Mouse (Mus musculus): ENCODE data around the gene Slc38a8.

Slc38a8 gene

DNA sequence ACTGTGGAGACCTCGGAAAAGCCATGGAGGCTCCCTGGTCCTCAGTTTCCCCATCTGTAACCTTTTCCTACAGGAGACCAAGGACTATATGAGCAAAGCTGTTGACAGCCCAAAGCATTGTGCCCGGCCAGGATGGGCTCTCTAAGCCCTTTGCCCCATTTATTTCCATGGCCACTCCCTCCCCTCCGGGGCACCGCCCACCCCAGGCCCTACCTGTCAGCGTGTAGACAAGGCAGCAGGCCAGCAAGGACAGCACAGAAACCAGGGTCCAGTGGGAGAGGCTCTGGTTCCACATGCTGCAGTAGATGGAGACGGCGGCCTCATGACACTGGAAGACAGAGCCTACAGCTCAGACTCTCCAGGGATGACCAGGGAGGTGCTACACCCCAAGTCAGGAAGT is 14.4 kb downstream of the Slc38a8 start:
- in situ Hi-C loops (cut with MboI, MseI), result no loop called here

DNA sequence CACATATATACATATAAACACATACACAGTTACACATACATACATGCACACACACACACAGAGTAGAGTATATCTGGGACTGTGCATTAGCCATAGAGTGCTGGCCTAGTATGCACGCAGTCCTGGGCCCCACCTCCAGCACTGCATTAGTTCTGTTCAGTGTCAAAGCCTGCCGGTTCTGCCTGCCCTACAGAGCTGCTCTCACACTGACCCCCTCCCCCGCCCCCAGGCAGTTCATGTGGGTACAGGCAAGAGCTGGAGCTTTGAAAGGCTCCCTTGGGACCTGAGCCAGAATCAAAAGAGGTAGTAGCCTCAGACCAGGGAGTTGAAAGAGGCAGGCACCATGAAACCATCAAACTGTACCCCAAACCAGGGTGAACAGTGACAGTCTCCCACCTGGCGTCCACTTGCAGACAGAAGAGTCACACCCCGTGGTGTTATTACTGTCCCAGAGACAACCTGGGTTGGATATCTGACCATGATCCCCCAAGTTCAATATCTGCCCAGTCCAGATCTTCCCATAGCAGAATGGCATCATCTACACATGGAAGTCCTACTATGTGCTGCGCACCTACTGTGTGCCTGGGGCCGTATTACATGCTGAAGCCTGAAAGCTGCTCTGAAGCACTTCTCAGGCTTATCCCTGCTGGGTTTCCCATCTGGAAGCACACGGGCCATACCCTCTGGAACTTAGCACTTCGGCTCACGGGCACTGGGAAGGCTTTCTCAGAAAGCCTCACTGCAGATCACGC is 17.2 kb downstream of the Slc38a8 start:
- in situ Hi-C loops (cut with MboI, MseI), result no loop called here

DNA sequence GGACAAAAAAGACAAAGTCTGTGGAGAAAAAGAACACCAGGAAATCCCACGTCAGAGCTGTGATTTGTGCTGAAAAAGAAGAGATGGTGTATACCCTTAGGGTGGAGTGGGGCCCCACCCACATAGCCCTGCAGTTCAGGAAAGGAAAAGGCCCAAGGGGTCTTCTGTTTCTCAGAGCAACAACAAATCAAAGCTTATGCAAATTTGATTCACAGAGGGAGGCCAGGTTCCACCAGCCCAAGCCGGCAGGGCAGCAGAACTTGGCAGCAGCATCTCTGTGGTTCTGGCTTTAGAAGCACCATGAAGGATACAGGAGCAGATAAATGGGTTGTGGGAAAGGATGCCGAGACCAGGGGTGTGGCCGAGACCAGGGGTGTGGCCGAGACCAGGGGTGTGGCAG is 22.8 kb downstream of the Slc38a8 start:
- in situ Hi-C loops (cut with MboI, MseI), result loop anchor here in 1 of 2 experiments (10.0 kb wide), 1 partner anchor 1054 kb away; no protein-coding TSS in a partner anchor

DNA sequence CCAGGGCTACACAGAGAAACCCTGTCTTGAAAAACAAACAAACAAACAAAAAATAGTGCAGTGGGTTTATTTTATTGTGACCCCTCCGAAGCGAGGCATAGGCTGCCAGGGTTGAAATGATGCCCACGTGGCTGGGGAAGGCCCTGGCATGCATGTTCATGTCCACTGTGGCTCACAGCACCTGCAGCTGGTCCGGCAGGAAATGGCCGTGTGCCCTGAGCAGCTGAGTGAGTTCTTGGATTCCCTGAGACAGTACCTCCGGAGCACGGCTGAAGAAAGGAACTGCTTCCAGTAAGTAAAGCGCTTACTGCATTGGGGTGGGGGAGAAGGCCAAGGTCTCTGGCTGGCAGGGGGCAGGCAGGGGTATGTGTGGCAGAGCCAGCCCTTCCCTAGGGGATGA is 33.4 kb downstream of the Slc38a8 start:
- in situ Hi-C loops (cut with MboI, MseI), result no loop called here

DNA sequence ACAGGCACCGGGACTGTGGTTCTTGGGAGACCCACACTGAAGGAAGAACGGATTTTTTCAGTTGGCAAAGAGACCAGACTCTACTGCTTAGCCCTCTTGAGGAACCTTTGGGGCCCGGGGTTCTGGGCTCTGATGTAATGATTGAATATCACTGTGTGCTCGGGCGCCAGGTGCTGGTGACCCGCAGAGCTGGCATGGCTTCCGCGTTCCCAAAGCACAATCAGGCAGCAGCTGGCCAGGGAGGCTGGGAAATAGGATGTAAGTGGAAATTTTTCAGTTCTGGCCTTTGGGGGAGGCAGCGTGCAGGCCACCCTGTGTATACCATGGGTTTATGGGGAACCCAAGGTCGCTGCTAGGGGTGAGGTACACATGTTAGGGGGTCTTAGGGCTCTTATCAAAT is 34.7 kb downstream of the Slc38a8 start:
- in situ Hi-C loops (cut with MboI, MseI), result no loop called here

DNA sequence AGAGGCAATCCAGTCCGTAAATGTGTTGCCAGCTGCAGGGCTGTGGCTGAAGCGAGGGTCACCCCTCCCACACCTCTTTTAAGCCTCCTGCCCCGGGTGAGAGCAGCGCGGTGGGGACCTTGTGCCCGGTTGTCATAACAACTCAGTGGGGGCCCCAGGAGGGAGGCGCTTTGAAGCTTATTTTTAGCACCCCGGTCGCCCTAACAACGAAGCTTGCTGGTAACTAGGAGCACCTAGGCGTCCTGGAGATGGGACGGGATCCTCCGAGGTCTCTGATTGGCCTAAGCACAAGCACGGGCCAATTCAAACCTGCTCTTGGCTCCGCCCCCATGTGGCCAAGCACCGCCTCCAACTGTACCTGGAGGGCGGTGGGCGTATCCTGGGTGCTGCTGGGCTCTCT is 35.4 kb downstream of the Slc38a8 start:
- in situ Hi-C loops (cut with MboI, MseI), result no loop called here

DNA sequence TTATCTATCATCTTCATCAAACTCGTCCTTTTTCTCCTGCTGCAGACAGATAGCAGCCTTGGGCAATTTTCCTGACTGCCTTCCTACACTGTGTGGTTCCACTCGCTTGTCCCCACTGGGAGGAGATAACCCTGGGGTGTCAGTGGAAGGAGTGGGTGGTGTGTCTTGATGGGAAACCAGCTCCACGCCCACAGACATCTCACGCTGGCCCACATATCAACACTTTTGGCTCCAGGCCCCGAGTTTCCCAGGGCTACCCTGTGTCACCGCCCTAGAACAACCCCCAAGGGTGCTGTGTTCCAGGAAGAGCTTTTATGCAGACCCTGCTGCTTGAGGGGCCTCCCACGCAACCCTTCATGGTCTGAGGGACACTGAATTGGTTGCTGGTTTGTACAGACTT is 37.8 kb downstream of the Slc38a8 start:
- in situ Hi-C loops (cut with MboI, MseI), result no loop called here

DNA sequence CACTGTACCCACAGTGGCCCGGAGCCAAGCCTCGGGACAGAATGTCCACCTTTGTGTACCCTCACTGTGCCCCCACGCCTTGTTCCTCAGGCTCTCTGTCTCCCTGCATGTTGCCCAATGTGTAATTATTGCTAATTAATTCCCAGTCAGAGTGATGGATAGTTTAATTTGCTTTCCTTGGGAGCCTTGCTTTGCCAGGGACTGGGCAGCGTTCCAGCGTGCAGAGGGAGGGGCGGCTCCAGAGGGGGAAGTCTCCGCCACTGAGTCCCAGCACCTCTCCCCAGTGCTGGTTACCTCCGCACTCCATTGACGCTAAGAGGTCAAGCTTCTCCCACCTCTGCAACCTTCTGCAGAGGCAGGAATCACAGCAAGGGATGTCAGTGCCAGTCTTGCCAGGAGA is 40.1 kb downstream of the Slc38a8 start:
- in situ Hi-C loops (cut with MboI, MseI), result no loop called here

DNA sequence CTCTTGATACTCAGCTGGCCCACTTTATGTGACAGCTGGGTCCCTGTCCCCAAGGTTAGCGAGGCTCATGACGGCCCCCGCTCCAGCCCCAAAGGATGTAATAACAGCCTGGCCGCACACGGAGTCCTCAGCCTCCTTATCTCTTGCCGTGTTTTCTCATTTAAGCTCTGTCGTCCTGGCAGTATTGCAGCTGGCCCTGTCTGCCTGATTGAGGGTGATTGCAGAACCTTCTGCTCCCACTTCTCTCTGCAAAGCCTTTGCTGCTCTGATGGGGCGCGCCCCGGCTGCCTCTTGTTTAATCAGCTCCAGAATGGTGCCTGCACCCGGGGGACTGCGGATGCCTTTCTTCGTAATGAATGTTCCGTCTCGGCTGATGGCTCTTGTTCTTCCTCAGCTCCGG is 41.8 kb downstream of the Slc38a8 start:
- in situ Hi-C loops (cut with MboI, MseI), result no loop called here

DNA sequence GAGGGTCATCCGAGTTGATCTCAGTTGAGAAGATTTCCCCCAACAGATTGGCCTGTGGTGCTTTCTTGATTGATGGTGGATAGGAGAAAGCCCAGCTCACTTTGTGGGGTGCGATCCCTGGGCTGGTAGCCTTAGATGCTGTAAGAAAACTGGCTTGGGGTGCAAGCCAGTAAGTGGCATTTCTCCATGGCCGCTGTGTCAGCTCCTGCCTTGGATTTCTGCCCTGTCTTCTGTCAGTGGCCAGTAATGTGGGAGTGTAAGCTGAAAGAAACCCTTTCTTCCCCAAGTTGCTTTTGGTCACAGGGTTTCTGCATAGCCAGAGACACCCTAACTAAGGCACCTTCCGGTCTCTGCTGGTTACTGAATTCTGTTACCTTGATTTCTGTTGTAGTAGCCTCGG is 45.5 kb downstream of the Slc38a8 start:
- in situ Hi-C loops (cut with MboI, MseI), result no loop called here

DNA sequence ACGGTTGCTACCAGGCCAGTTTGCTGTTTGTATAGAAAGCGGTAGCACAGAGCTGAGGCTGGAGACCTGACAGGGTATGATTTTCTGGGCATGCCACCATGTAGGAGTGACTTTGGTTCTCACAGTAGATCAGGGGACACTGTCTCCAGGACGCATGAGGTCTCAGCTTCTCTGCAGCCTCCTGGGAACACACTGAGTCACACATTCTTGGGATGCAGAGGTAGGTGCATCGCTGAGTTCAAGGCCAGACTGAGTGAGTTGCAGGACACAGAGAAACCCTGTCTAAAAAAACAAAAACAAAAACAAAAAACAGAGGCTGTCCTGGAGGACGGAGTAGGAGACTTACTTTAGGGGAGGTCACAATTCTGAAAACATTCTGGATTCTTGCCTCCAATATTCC is 48.6 kb downstream of the Slc38a8 start:
- in situ Hi-C loops (cut with MboI, MseI), result loop anchor here in 1 of 2 experiments (5.0 kb wide), 1 partner anchor 41 kb away; no protein-coding TSS in a partner anchor

DNA sequence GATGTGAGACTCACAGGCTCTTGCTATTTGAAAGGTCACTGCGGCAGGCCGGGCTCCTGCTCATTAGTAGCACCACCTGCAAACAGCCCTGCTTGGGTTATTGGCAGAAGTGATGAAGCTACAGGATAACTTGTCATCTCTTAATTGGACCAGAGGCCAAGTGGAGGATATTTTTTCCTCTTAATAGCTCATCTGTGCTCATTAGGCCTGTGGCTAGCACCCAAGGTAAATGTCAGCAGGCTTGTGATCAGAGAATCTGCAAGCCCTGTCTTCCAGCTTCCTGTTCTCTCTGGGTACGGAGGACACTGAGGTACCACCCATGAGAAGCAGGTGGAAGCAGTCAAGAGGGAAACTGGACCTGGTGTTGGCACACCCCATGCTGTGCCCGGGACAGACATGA is 50.4 kb downstream of the Slc38a8 start:
- in situ Hi-C loops (cut with MboI, MseI), result loop anchor here in 1 of 2 experiments (5.0 kb wide), 1 partner anchor 39 kb away; no protein-coding TSS in a partner anchor

DNA sequence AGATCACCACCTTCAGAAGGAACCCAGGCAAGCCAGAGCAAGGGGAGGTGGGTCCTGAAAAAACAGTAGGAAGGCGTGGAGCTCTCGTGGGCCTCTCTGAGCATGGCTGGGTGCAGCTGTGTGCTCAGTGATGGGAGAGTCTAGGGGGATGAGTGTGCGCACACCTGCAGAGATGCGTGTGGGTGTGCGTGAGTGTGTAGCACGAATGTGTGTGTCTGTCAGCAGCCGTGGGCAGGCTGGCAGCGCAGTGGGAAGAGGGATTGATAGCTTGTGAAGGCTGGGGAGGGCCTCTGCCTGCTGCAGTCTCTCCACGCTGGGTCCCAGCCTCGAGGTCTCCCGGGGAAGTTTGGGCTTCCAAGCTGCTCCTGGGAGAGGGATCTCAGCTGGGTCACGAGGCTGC is 51.9 kb downstream of the Slc38a8 start:
- in situ Hi-C loops (cut with MboI, MseI), result loop anchor here (5.0 kb wide), 2 partner anchors 37 to 153 kb away; no protein-coding TSS in a partner anchor

DNA sequence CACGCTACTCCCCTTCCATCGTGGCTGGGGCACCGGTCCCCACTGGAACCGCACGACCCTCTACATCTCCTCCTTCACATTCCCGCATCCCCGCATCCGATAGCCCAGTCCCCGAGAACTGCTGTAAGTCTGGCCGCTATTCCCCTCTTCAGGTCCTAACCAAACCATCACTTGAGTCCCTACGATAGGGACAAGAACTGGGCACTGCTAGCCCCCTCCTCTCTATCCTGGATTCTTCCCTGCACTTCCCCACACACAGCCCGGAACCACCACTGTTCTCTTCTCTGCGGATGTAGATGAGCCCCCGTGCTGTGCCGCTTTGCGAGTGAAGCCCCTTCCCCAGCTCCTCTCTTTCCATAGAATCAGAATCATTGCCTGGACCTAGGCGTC is 53.7 kb downstream of the Slc38a8 start:
- in situ Hi-C loops (cut with MboI, MseI), result loop anchor here in 1 of 2 experiments (5.0 kb wide), 1 partner anchor 155 kb away; no protein-coding TSS in a partner anchor

DNA sequence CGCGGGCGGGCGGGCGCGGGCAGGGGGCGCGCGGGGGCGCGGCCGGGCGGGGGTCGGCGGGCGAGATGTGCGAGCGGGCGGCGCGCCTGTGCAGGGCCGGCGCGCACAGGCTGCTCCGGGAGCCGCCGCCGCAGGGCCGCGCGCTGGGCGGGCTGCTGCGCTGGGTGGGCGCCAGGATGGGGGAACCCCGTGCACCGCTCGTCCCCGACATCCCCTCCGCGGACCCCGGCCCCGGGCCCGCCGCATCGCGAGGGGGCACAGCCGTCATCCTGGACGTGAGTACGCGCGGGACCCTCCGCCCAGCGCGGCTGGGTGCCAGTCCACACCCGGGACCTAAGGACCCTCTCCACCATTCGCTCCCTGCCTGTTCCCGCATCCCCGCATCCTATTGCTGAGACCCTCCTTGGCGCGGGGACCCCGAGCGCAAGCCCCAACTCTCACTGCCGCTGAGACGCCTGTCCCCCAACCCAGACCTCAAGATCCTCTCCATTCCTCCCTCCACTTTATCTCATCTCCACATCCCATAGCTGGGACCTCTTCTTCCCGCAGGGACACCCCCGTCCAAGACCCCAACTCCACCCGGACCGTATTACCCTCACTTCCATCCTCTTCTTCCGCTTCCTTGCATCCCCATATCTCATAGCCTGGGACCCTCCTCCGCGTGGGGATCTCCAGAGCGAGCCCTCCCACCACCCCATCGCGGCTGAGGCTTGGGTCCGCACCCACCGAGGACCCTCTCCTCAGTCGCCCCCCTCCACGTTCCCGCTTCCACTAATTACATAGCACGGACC is 54.3 kb downstream of the Slc38a8 start:
- in situ Hi-C loops (cut with MboI, MseI), result loop anchor here in 1 of 2 experiments (5.0 kb wide), 1 partner anchor 155 kb away; no protein-coding TSS in a partner anchor

DNA sequence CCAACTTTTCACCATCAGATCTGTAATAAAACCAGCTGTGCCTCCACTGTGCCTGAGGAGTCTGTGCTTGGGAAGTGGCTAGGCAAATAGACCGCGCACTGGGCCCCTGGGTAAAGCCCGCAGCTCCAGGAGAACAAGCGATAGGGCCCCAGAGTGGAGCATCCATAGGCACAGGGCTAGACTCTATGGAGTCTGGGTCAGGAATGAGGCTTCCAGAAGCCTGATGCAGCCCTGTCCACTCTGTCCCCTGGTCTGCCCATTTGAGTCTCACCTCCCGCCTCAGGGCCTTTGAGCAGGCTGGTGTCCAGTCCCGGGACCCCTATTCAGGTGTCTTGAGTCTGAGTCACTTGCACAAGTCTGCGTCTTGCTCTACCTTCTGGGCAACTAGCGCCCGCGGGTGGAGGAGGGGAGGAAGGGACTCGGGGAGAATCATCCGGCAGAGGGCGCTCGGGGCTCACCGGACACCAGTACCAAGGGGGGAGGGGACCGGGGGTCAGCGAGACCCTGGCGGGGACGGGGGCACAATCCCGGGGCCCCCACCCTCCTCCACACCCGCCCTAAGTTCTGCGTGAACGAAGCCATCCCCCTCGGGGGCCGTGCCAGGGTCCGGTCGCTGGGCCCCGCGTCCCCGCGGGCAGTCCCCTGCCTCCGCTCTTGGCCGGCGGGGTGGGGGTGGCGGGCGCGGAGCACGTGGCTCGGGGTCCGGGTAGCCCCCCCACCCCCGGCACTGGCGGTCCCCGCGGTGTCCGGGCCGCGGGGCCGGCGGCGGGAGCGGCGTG is 55.1 kb downstream of the Slc38a8 start, which contains the start of gene Necab2:
TSS of gene Necab2 (plus strand) at position 509 of the 779 bp plus-strand sequence.
- in situ Hi-C loops (cut with MboI, MseI), result loop anchor here in 1 of 2 experiments (5.0 kb wide), 1 partner anchor 156 kb away; no protein-coding TSS in a partner anchor

DNA sequence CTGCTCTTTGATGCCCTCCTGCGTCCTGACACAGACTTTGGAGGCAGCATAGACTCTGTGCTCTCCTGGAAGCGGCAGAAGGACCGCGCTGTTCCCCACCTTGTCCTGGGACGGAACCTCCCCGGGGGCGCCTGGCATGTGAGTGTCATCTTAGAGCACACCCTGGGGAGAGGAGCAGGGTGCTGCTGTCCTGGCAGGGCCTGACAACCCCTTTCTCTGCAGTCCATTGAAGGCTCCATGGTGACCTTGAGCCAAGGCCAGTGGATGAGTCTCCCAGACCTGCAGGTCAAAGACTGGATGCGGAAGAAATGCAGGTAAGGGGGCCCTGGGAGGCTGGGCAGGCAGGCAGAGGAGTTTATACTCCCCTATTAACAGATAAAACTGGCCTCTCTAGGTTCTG is 58.5 kb downstream of the Slc38a8 start:
- in situ Hi-C loops (cut with MboI, MseI), result no loop called here

DNA sequence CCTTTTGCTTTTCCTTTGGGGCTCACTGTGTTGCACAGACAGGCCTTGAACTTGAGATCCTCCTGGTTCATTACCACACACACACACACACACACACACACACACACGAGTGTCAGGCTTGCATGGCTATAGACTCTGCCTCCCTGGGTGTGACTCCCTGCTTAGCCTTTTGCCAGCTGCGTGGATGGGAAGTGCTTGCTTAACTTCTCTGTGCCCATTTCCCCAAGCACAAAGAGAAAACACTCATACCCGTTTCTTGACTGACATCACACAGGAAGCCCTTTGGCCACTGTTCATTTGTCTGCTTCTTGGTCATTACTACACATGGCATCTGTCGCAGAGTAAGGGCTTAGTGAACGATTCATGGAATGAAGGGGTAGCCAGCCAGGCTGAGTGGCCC is 59.5 kb downstream of the Slc38a8 start:
- in situ Hi-C loops (cut with MboI, MseI), result no loop called here

DNA sequence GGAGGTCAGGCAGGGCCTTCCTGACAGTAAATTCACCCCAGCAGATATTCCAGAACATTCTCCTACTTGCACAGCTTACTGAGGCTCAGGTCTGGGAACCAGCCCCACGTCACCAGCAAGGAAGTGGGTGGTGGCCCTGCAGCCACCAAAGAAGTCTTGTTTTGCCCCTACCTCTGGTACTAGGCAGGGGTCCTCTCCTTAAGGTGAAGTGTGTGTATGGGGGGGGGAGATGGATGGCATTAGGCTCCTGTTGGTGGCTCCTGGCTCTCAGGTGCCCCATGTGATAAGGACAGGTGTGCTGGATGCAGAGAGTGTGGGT is 60.6 kb downstream of the Slc38a8 start:
- in situ Hi-C loops (cut with MboI, MseI), result no loop called here

DNA sequence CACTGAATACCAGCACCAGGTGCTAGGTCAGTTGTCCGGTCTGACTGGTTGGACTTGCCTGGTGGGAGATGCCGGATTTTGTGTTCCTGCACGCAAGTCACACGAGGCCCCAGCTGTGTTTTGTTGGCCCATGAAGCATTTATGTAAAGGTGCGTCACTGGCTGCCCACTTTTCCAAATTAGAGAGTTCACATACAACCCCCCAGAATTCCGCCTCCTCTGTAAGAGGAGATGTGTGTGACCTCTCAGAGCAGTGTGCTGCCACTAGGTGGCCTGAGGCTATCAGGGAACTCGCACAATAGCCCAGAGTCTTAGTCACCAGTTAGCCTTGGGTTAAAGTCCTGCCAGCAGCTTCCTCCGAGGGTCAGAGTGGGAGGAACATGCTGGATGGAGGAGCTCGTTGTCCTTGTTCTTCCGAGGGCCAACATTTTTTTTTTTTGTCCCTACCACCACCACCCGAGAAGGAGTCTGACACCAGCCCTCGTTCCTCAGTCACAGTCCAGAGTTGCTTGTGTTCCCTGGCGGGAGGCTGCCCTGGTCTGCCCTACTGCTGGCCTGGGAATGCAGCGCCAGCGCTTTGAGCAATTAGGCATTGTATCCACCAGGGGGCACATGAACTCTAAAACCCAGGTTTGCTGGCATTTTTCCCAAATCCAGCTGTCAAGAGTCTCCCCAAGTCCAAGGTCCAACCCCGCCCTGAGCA is 61.1 kb downstream of the Slc38a8 start:
- in situ Hi-C loops (cut with MboI, MseI), result no loop called here

DNA sequence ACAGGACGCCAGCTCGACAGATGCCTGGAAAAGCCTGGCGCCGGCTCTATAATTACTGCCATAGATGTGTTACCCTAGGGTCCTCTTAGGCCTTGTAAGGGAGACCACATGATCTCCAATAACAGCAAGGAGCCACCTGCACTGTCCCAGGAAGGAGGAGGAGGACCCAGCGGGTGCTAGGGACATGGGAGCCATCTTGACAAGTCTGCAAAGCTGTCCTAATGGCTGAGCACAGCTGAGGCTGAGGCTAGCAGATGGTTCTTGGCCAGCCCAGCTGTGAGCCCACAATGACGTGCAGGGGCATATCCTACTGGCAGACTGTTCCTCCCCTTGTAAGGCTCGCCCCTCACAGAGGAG is 61.6 kb downstream of the Slc38a8 start:
- in situ Hi-C loops (cut with MboI, MseI), result no loop called here

All from T-helper 17 cell (primary cell).